Mouse (Mus musculus) heart, embryonic 11.5 days (tissue): ENCODE measurements around the gene Eif2b3. TPM values are rescaled to one million over a fixed set of nuclear protein-coding genes. Genes with fewer than 3 reads are reported as not detected.
A peak's percentile ranks its signal among the peaks of the same experiment; 100 is the strongest.

Source experiments
- ATAC-seq: fragments of 200-750 bp; cut with Nextera tagmentation; replicated peaks from 2 replicates; pipeline ENCODE4 v1.8.0; 2017; ENCODE audit warnings: moderate library complexity; ENCODE audit not compliant: insufficient number of reproducible peaks, low FRiP score, low TSS enrichment
- H3K27ac ChIP-seq: fragments of 300-500 bp; sonication (generic); 2 replicates; pipeline ENCODE4 v1.5.1; 2014; ENCODE audit warnings: mild to moderate bottlenecking, low read depth, low read length
- H3K27me3 ChIP-seq: fragments of 300-500 bp; sonication (generic); 2 replicates; pipeline ENCODE4 v1.6.1; 2014; ENCODE audit warnings: mild to moderate bottlenecking, low read length, mixed read lengths; ENCODE audit not compliant: control insufficient read depth, insufficient read depth
- H3K36me3 ChIP-seq: fragments of 300-500 bp; sonication (generic); 2 replicates; pipeline ENCODE4 v1.6.1; 2014; ENCODE audit warnings: mild to moderate bottlenecking, low read length, moderate library complexity, mixed read lengths; ENCODE audit not compliant: control insufficient read depth, insufficient read depth
- H3K4me1 ChIP-seq: fragments of 300-500 bp; sonication (generic); 2 replicates; pipeline ENCODE4 v1.6.1; 2014; ENCODE audit warnings: low read length; ENCODE audit not compliant: control insufficient read depth, insufficient read depth
- H3K4me2 ChIP-seq: fragments of 300-500 bp; sonication (generic); 2 replicates; pipeline ENCODE4 v1.6.1; 2014; ENCODE audit warnings: mild to moderate bottlenecking, moderate library complexity
- H3K4me3 ChIP-seq: fragments of 300-500 bp; sonication (generic); 2 replicates; pipeline ENCODE4 v1.5.1; 2014; ENCODE audit warnings: low read depth, low read length
- H3K9ac ChIP-seq: fragments of 300-500 bp; sonication (generic); 2 replicates; pipeline ENCODE4 v1.6.1; 2014; ENCODE audit warnings: mild to moderate bottlenecking, low read depth, low read length, moderate library complexity
- H3K9me3 ChIP-seq: fragments of 300-500 bp; sonication (generic); replicated peaks from 2 replicates; pipeline ENCODE4 v1.6.1; 2016; ENCODE audit warnings: low read length; ENCODE audit not compliant: control insufficient read depth
- WGBS: fragments of 180-500 bp; shearing (Covaris S2); extraction: QIAGEN DNeasy Blood & Tissue Kit; methylation state at CpG from one replicate; pipeline ENCODE4 v1.1.7; 2014; ENCODE audit not compliant: insufficient replicate concordance; 5-methylcytosine and 5-hydroxymethylcytosine counted together
- polyA plus RNA-seq: library from polyadenylated mRNA; unstranded; fragments of >200 nt; fragmentation: Nextera tagmentation; extraction: Ambion mirVana; gene quantifications from 2 replicates; pipeline ENCODE4 v1.2.1, GENCODE M21; 2014

The Eif2b3 gene
- polyA plus RNA-seq, 1 experiment from 2014 or later = 36.9 TPM

DNA sequence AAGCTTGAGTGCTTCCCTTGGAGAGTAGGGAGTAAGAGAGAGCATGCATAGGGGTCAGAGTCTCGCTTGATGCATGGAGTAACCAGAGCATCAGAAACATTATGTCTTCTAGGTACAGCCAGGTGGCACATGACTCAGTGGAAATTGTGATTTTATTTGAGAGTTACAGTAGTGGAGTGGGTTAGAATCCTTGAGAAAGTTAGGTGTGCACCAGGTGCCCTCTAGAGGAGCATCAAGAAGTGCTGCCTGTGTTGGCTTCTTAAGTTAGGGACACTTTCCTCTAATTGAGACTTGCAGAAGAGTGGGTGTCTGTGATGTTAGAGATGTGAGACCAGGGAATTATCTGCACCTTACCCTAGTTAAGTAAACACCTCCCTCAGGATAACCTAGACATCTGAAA, 11.9 kb downstream of the Eif2b3 start:
- no peak for ATAC-seq
- H3K27ac ChIP-seq = no peak overlapping the region
- no peak overlapping the region for H3K9ac ChIP-seq
- 88% methylated on average over 1 of the region's 1 CpGs for WGBS
- H3K4me3 ChIP-seq = no peak overlapping the region
- H3K9me3 ChIP-seq = no peaks in the 10 kb centered on the region
- H3K4me2 ChIP-seq = no peak overlapping the region
- no peaks in the 10 kb centered on the region for H3K4me1 ChIP-seq
- H3K36me3 ChIP-seq = peaks cover 8% of the 10 kb centered on the region
- no peaks in the 10 kb centered on the region for H3K27me3 ChIP-seq

- 68% methylated on average over 9 of the region's 9 CpGs for WGBS
- H3K27ac ChIP-seq = no peak overlapping the region
Observed at GRCm38 (mm10) chr4:117039925-117040687, 20.9 kb downstream of the Eif2b3 start.

DNA sequence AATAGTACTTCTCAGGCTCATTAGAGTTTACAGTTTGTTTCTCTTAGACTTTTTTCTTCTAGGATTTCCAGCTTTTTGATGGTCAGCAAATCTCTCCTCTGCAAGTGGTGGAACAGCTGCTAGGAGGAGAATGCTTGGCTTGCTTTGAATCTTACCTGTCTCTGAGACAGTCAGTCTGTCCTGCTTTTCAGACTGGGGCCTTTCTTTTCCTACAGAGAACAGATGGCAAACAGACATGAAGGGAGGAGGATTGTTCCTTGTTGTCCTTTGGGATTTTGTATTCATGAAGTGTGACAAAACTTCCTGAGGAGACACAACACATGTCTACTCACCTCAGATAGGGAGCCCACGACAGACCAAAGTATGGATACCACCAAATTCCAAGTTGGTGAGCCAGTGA, 21.6 kb downstream of the Eif2b3 start:
- H3K4me1 ChIP-seq = no peaks in the 10 kb centered on the region
- 67% methylated on average over 1 of the region's 1 CpGs for WGBS
- ATAC-seq = no peak

More at GRCm38 (mm10) chr4:117039925-117040687, 20.9 kb downstream of the Eif2b3 start:
- Histone ChIP-seq H3K27me3 (no peaks in the 10 kb centered on the region), H3K4me2 (no peak overlapping the region), H3K4me1 (no peaks in the 10 kb centered on the region), H3K9me3 (no peaks in the 10 kb centered on the region), H3K36me3 (no peaks in the 10 kb centered on the region), H3K4me3 (no peak overlapping the region), H3K9ac (no peak overlapping the region)
- ATAC-seq = no peak

GRCm38 (mm10) chr4:117041283-117041721, 22.1 kb downstream of the Eif2b3 start:
- WGBS = 53% methylated on average over 4 of the region's 4 CpGs
- Histone ChIP-seq H3K9ac (no peak overlapping the region), H3K4me1 (no peaks in the 10 kb centered on the region), H3K4me2 (no peak overlapping the region), H3K27ac (no peak overlapping the region), H3K4me3 (no peak overlapping the region), H3K27me3 (no peaks in the 10 kb centered on the region), H3K9me3 (no peaks in the 10 kb centered on the region), H3K36me3 (no peaks in the 10 kb centered on the region)
- ATAC-seq = no peak

More for the DNA sequence above, 21.6 kb downstream of the Eif2b3 start:
- no peaks in the 10 kb centered on the region for H3K9me3 ChIP-seq
- H3K27me3 ChIP-seq = no peaks in the 10 kb centered on the region
- H3K27ac ChIP-seq = no peak overlapping the region
- no peak overlapping the region for H3K4me2 ChIP-seq
- H3K9ac ChIP-seq = no peak overlapping the region; the same call in 1 of the 2 replicates
- no peaks in the 10 kb centered on the region for H3K36me3 ChIP-seq
- no peak overlapping the region for H3K4me3 ChIP-seq

DNA sequence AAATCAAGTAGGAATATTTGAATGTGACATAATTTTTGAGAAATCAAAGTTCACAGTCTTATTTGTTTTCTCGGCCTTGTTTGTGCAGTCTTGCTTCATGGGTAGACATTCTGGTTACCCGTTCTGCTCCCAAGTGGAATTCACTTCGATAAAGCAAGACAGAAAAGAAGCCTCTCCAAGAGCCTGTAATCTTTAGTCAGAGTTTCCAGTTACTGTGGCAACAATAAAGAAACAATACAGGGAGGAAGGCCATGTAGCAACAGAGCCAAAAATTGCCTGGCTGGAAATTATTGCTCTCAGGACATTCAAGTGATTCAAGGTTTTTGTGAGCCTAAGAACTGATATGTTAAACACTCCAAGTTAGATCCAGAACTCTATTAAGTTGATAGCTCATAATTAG, 29.6 kb downstream of the Eif2b3 start:
- H3K4me2 ChIP-seq = no peak overlapping the region
- H3K27ac ChIP-seq = no peak overlapping the region
- no peak overlapping the region for H3K9ac ChIP-seq
- no peak for ATAC-seq
- H3K9me3 ChIP-seq = no peaks in the 10 kb centered on the region
- no peaks in the 10 kb centered on the region for H3K4me1 ChIP-seq
- no peaks in the 10 kb centered on the region for H3K27me3 ChIP-seq
- WGBS = 69% methylated on average over 3 of the region's 3 CpGs
- H3K4me3 ChIP-seq = no peak overlapping the region
- H3K36me3 ChIP-seq = no peaks in the 10 kb centered on the region

DNA sequence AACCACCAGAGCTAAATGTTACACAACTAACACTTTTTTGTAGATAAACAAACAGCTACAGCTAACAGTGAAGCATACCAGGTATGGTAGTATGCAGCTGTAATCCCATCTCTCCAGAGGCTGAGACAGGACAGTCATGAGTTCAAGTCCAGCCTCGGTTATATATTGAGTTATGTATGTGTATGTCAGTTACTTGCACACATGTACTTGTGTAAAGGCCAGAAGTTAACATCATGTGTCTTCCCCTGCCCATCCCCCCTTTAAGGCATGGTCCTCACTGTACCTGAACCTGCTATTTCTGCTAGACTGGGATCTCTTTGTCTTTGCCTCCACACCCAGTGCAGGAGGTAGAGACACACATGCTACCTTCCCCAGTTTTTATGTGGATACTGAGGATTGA, 30.3 kb downstream of the Eif2b3 start:
- Histone ChIP-seq H3K4me2 (no peak overlapping the region), H3K27ac (no peak overlapping the region), H3K4me1 (no peaks in the 10 kb centered on the region), H3K4me3 (no peak overlapping the region), H3K36me3 (no peaks in the 10 kb centered on the region), H3K9me3 (no peaks in the 10 kb centered on the region), H3K27me3 (no peaks in the 10 kb centered on the region), H3K9ac (no peak overlapping the region)
- WGBS = 91% methylated on average over 1 of the region's 1 CpGs
- no peak for ATAC-seq

- no peak for ATAC-seq
Observed at GRCm38 (mm10) chr4:117052626-117053025, 33.4 kb downstream of the Eif2b3 start.

DNA sequence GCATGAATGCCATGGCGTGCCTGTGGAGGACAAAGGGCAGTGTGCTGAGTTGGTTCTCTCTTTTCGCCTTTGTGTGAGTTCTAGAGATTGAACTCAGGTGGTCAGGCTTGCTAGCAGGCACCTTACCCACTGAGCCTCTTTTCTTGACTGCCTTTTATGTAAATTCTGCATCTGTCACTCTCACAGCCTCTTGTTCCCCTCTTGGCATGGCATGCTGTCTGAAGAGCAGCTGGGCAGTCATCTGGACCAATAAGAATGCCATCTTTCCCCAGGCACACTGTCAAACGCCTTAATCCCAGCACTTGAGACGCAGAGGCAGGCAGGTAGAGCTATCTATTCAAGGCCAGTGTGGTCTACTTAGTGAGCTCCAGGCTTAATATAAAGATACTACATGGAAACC, 34.8 kb downstream of the Eif2b3 start:
- H3K27ac ChIP-seq = no peak overlapping the region
- H3K9ac ChIP-seq = no peak overlapping the region
- no peaks in the 10 kb centered on the region for H3K36me3 ChIP-seq
- 93% methylated on average over 4 of the region's 4 CpGs for WGBS
- no peaks in the 10 kb centered on the region for H3K4me1 ChIP-seq
- no peak for ATAC-seq
- no peaks in the 10 kb centered on the region for H3K9me3 ChIP-seq
- no peak overlapping the region for H3K4me3 ChIP-seq
- H3K27me3 ChIP-seq = no peaks in the 10 kb centered on the region
- H3K4me2 ChIP-seq = no peak overlapping the region

More at GRCm38 (mm10) chr4:117052626-117053025, 33.4 kb downstream of the Eif2b3 start:
- Histone ChIP-seq H3K36me3 (no peaks in the 10 kb centered on the region), H3K9me3 (no peaks in the 10 kb centered on the region), H3K4me2 (no peak overlapping the region), H3K9ac (no peak overlapping the region), H3K27me3 (no peaks in the 10 kb centered on the region), H3K4me1 (no peaks in the 10 kb centered on the region), H3K27ac (no peak overlapping the region), H3K4me3 (no peak overlapping the region)
- 90% methylated on average over 4 of the region's 4 CpGs for WGBS

GRCm38 (mm10) chr4:117056102-117056501, 36.9 kb downstream of the Eif2b3 start:
- no peaks in the 10 kb centered on the region for H3K27me3 ChIP-seq
- ATAC-seq = peak; percentile 93
- H3K4me3 ChIP-seq = no peak overlapping the region
- H3K4me1 ChIP-seq = no peaks in the 10 kb centered on the region
- peak overlapping the region; percentile 3; the same call in 1 of the 2 replicates for H3K4me2 ChIP-seq
- H3K9me3 ChIP-seq = no peaks in the 10 kb centered on the region
- peak overlapping the region; percentile 70 for H3K27ac ChIP-seq
- peaks cover 3% of the 10 kb centered on the region; the same call in 1 of the 2 replicates for H3K36me3 ChIP-seq
- no peak overlapping the region for H3K9ac ChIP-seq
